Mouse (Mus musculus): ENCODE measurements around the gene Fgr. TPM values are rescaled to one million over a fixed set of nuclear protein-coding genes. Genes with fewer than 3 reads are reported as not detected.
"Not testable (repeated sequence)": the region's sequence is repeated elsewhere in the genome, so short reads cannot be mapped to it uniquely, and the experiment has no call there.

Gene Fgr
- total RNA-seq, 4 experiments from 2014 or later = 0.14 to 2.5 (median 0.49) TPM

DNA sequence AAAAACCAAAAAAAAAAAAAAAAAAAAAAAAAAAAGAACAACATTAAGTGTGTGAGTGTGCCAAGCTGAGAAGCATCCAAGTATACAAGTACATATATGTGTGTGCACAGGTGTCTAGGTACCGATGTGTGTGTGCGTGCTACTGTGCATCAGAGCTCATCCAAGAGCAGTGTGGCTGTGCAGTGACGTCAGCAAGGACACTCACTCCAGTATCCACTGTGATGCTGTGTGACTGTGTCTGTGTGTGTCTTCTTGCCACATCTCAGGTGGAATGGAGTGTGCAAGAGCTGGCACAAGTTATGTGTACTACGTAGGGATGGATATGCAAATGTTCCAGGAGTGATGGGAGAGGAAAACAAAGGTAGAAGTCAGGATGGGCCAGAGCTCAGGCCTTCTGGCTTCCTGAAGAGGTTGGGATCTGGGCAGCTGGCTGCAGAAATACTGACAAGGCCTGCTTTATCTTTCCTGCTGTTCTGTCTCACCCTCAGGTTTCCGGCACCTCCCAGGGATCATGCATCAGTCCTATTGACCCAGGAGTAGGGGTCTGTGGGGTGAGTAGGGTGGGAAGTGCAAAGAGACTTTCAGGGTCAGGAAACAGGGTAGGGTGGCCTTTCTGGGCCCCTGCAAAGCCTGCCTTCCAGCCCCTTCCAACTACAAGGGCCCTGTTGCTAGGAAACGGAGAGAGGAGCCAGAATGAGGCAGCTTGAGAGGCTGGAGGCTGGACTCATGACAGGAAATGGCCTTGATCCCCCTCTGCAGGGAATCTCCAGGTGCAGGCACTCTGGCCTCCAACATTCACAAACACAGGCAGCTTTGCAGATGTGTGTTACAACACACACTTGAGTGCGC is 10.0 kb downstream of the Fgr start:
- no peak for DNase-seq (ENCODE audit: low spot score)

DNA sequence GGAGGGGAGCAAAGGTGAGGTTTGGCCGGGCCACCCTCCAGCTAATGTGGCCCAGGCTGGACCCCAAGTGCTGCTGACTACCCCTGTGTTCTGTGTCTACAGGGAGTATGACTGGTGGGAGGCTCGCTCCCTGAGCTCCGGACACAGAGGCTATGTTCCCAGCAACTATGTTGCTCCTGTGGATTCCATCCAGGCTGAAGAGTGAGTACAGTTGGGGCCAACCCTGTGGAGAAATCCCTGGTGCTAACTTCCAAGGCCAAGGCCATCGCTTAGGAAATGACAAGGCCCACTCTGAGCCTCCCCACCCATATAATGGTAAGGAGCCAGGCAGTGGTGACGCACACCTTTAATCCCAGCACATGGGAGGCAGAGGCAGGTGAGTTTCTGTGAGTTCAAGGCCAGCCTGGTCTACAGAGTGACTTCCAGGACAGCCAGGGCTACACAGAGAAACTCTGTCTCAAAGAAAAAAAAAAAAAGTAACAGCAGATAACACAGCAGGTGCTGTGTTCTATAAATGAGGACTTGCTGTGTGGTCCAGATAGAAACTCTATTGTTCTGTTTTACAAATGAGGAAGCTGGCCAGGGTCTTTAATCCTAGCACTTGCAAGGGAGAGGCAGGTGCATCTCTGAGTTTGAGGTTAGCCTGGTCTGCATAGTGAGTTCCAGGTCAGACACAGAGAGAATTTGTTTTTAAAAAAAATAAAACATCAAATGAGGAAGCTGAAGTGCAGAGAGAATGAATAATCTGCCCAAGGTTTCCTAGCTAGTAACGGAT is 14.9 kb downstream of the Fgr start:
- DNase-seq (ENCODE audit: low spot score) = no peak

DNA sequence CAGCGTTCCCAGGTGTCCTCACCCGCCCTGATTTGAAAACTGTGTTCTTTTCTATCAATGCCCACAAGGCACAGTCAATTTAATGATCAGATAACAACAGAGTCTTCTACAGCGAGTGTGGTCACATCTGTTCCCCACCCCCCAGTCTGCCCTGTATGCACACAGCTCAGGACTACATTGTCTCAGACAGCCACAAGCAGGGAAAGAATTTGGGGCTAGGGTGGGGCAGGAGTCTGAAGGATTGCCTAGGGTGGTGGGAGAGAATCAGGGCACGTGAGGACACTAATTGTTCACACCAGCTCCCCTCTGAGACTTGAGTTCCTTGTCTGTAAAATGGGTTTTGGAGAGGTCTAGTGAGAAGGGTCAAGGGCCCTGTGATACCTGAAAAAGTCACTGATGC is 19.7 kb downstream of the Fgr start:
- no peak for DNase-seq (ENCODE audit: low spot score)

DNA sequence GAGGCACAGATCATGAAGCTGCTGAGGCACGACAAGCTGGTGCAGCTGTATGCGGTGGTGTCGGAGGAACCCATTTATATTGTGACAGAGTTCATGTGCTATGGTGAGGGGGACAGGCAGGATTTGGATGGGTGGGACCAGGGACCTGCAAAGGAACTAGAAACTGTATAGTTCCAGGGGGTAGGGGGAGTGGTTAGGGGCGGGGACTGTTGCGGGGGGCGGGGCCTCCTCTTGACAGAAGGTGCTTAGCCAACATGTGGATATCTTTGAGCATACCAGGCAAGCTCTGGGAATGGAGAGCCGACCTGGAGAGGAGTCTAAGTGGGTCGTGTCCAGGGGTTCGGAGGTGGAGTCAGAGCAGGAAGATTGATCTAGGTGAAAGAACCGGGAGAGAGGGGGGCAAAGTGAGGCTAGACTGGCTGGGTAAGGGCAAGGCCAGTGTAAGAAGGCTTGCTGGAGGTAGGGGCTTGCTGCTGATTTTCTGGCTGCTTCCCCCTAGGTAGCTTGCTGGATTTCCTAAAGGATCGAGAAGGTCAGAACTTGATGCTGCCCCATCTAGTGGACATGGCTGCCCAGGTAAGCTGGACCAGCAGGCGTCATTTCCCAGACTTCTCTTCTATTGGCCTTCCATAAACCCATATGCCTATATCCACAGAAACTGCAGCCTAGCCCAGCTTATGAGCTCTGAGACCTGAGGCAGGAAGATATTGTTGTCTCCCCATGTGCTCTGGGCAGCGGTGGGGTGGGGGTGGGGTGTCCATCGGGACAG is 23.8 kb downstream of the Fgr start:
- no peak for DNase-seq (ENCODE audit: low spot score)

DNA sequence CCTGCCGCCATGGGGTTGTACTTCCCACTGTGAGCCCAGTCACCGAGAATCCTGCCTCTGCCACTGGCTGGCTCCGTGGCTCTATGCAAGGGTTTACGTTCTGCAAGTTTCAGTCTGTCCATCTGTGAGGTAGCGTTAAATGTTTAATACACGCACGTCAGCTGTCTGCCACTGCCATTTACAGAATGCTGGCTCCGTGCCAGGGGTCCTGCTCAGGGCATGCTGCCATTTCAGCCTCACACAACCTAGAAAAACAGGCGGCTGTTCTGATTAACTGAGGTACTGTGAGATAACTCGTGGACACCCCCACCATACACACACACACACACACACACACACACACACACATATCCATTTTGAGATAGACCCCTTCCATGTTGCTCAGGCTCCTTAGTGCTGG is 29.0 kb downstream of the Fgr start:
- DNase-seq (ENCODE audit: low spot score) = no peak

DNA sequence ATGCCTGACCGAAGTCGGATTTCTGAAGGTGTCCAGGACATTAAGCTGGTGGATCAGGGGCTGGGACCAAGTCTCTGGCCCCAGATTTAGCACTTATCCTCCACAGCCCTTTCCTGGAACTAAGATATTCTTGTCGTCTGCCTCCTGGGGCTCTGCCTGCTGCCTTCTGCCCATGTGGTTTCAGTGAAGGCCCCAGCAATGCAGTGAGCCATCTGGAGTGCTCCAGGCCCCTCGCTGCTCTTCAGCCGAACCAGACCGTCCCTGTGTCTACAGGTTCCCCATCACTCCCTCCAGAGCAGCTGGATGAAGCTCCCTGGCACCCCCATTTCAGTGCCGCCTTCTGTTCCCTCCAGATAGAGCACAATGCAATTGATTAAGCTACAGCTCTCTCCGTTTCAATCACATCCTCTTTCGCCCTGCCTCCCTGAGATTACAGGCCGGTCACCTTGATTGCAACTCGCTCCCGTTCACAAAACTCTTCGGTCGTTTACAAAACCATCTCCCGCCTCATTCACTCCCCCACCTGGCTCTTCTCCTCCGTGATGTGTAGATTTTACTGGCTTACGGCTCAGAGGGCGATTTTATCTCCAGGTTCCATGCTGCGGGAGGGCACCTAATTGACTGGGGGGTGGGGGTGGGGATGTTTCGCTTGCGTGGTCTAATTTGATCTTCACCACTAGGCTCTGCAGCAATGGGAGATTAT is 29.6 kb downstream of the Fgr start:
- DNase-seq (ENCODE audit: low spot score) = no peak

DNA sequence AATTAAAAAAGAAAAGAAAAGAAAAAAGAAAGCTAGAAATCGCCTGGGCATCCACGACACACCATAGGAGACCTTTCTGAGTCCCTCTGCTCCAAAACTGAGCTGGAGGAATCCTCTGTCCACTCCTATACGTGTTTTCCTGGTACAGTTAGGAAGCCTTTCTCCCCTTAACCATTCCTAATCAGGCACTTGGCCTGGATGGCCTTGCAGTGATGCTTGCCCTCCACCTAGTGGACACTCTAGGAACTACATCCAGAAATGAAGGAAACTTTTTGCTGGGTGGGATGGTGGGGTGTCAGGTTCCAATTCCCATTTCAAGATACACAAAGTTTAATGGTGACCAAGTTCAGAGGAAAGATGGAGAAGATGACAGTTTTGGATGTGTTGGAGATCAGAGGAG is 31.3 kb downstream of the Fgr start:
- peak; percentile 86 for DNase-seq (ENCODE audit: low spot score)

DNA sequence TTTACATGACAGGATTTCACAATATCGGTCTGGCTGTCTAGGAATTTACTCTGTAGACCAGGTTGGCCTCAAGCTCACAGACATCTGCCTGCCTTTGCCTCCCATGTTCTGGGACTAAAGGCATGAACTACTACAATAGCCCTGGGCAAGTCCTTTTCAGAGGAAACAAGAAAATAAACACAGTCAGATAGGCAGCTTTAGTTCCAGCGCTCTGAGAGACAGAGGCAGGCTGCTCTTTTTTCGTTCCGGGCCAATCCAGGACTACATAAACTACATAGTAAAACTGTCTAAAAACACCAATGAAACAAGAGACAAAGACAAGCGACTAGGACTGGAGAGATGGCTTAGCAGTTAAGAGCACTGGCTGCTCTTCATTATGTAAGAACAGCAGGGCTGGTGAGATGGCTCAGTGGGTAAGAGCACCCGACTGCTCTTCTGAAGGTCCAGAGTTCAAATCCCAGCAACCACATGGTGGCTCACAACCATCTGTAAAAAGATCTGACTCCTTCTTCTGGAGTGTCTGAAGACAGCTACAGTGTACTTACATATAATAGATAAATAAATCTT is 32.1 kb downstream of the Fgr start:
- not testable (repeated sequence) for DNase-seq (ENCODE audit: low spot score)

DNA sequence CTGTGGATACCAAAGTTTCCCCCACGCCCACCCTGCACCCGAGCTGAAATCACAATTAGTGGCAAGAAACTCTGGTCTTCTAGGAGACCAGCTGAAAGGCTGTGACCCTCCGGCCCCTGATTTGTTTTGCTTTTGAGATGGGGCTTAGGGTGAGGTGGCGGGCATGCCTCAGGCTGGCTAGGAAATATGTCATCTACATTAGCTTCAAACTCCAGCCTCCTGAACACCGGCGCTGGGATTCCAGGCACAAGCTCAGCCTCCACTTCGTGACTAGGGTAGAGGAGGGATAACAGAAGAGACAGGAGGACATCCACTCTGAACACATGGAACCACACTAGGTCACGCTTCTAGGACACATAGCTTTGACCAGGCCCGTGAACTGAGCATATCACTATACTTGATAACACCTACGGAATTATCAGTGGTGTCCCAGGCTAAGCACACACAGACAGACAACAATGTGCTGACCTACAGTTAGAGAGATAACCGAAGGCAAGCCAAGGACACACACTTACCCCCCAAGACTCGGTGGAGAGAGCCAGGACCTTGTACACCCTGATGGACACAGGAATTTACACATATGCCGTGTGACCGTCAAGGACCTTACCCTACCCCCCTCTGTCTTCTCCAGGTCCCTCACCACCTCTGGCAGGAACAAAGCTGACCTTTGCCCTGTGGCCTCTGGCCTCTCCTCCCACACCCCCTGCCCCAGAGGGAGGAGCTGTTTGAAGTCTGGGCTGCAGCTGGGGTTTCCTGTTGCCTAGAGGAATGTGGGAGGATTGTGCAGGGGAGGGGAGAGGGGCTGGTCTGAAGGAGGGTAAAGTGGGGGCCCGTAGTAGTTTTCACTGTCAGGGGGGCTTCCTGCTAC is 33.9 kb downstream of the Fgr start:
- no peak for DNase-seq (ENCODE audit: low spot score)

DNA sequence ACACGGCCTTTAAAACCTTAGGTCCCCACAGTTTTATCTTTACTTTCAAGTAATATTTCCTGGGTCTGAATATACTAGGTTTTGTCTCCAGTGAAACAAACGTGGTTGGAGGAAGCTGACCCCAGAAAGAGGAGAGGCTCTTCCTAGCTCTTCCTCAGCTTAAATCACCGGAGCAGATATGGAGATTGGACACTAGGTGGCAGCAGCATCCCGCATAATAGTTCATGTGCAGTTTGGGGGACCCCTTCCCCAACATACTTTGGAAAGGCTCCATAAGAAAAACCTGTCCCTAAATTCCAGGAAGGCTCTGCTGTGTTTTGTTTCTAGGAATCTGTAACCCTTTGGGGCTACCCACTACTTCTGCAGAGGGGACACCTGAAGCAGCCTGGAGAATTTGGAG is 35.2 kb downstream of the Fgr start:
- DNase-seq (ENCODE audit: low spot score) = peak; percentile 72

DNA sequence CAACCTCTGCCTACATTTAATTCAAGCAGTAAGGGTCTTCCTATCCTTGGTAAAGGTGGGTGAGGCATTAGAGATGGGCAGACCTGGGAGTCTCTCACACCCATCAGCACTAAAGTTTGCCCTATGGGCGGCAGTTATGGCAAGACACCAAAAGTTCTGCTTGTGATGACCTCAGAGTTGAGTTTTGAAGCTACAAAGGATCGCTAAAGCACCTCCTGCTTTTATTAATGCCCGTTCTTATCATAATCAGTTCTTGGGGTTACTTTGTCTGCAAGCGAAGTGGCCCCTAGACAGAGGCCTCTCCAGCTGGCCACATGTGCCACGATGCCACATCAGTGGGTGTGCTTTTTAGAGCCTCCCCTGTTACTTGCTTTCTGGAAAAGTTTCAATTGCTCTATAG is 35.8 kb downstream of the Fgr start:
- DNase-seq (ENCODE audit: low spot score) = no peak

DNA sequence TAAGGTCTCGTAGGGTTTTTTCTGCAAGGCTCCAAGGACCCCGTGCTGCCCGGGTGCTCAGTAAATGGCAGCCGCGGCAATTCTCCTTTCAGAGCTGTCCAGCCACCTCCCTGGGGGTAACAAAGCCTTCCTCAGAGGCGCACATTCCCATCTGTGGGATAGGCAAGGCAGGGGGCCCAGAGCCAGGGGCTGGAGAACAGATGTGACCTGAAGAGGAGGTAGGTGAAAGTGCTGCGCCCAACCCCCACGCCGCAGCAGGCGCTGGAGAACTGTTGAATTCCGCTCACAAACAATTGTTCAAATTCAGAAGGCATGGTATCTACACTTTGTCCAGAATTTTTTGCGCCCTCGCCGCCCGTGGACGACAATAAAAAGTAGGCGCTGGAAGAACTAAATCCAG is 36.7 kb downstream of the Fgr start:
- no peak for DNase-seq (ENCODE audit: low spot score)

DNA sequence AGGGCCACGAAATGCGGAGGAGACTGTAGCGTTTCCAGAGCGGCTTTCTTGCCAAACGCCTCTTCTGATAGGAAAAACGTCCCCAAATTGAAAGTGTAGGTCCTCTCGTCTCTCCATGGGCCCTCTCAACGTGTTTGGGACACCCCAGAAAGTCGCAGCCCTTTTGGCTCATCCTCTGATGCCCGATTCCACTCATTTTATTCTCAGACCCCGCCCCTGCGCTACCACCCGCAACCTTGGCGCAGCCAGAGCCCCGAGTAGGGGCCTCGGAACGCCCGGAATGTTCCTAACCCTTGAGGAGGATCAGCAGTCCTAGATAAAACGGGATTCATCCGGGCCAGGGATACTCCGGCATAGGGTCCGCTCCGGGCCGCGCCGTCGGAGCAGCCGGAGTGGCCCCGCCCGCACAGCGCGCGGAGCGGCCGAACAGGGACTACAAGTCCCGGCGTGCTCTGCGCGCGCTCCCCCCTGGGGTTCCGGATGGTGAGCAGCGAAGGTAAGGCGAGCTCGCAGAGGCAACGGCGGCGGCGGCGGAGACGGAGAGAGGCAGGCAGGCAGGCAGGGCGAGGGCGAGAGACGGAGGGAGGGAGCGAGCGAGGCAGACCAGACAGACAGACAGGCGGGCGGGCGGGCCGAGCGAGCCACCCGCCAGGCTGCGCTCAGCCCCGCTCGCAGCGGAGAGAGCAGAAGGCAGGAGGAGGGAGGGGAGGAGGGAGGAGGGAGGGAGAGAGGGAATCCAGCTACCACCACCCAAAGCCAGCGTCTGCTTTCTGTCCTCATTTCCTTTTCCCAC is 37.3 kb downstream of the Fgr start, which contains the start of gene Ahdc1:
Gene Ahdc1, plus strand, starts transcription at position 233 of the 793 bp plus-strand sequence.
- DNase-seq (ENCODE audit: low spot score) = peak; percentile 89

DNA sequence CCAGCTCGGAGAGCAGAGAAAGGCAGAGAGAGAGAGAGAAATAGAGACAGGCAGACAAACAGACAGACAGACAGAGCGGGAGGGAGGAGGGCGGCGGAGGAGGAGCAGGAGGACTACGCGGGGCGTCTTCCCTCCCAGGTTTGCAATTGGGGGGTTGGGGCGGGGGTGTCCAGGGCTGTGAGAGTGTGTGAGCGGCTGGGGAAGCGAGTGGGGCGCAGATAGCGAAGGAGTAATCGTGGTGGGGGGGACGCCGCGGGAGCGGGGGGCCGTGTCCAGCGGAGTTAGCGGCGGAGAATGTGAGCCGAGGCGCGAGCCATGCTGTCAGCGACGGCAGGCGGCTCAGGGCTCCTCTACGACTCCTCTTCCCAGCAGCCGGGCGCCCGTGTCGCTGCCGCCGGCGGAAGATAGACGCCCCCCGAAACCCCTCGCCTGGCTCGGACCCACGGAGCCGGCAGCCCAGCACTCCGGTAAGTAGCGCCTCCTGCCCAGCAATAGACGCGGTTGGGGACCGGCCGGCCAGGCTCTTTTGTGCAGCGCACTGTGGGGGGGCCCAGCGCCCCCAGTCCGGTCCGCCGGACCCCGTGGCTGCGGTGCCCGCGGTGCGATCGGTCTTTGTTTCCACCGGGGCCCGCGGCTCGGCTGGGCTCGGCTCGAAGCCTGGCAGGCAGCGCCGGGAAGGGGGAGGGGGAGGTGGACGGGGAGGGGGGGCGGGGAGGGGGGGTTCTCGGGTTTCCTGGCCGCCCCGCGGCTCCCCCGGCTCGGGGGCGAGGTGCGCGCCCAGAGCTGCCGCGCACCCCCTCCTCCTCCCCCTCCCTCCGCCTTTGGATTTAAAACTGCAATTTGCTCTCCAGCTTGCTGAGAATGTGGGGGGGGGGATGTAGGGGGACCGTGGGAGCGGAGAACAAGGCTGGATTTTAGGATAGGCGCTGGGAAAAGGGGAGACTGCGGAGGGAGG is 38.2 kb downstream of the Fgr start:
- no peak for DNase-seq (ENCODE audit: low spot score)

DNA sequence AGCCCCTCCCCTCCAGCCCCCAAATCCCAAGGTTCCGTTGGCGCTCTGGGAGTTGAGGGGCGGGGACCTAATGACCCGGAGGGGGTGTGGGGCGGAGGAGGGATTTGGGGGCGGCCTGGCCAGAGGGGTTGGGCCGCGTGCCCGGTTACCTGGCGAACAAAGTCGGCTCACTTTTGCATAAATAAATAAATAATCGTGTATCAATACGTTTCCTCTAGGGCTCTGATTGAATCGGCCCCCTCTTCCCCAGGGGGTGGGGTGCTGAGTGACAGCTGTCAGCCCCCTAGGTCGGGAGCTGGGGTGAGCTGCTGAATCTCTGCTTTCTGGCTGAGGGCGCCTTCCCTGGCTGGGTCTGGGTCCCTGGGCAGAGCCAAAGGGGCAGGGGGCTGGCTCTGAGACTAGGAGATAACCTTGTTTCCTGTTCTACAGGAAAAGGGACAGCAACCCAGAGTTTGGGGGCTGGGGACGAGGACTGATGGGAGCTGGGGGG is 38.9 kb downstream of the Fgr start:
- DNase-seq (ENCODE audit: low spot score) = no peak

DNA sequence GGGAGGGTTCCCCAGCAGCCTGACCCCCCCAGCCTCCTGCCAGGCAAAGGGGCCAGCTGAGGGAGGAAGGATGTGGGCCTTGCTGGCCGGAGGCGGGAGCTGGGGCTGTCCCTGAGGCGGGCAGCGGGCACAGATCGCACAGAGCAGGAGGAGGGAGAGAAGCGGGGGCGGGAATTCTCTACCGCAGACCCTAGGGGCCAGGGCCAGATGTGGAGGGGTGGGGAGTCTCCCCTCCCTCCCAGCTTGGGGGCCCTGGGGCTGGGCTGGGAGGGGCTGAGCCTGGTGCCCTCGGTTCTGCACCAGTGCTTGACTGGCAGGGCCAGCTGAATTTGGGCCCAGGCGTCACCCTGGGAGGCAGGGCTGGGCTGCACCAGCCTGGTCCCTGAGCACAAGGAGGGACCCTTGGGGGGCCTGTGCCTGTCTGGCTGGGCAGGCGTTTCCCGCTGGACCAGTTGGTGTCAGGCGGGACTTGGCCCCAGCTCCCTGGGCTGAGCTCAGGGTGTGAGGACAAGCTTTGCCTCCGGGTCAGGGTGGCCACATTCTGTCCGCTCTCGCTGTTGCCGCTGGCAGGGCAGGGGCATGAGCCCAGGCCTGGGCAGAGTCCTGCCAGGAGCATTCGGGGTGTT is 39.5 kb downstream of the Fgr start:
- peak; percentile 68 for DNase-seq (ENCODE audit: low spot score)

DNA sequence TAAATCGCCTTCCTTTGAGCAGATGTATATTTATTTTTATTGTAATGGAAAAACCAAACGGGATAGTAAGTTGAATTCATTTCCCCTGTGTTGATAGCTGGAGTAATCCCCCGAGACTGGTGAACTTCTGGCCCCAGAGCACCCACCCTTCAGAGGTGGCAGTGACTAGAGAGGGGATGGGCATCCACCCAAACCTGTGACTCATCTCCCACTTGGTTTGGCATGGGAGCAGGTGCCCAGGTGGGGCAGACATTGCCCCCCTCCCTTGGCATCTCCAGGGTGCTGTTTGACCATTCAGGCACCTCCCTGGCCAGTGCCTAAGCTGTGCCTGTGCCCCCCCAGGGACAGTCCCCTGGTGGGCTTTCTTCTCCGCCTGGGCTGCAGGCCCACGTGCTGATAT is 40.2 kb downstream of the Fgr start:
- DNase-seq (ENCODE audit: low spot score) = no peak
